24 mouse cellular contexts compared by ENCODE assay signal in genomic region chr9:31582947-31583346, GRCm38 (mm10).
DNase-seq lines count a peak whose midpoint lies in the region; TF ChIP-seq lines count a peak whose summit lies in the region.
"Had no signal": no experiment of that assay in that cellular context is flagged by ENCODE, and none has a peak within 500 bp of the region (broad histone marks: within the 10 kb centered on the region; RNA-seq: fewer than 3 reads in every experiment).

No protein-coding gene starts in this region.

- in situ Hi-C loops in CH12.LX (cut with MboI; ENCODE audit: low pct_ligation_motif_present, low pct_unique_long_range_greater_than_20kb, low sequenced_read_pairs), result no loop called here

- H3K9me3 ChIP-seq in CH12.LX (replicated peaks; ENCODE audit: low read length), result no peaks in the 10 kb centered on the region
- H3K9me3 ChIP-seq: embryonic facial prominence, embryonic 12.5 days; forebrain, embryonic 12.5 days; heart, embryonic 13.5 days; megakaryocyte, embryonic 14.5 days; midbrain, embryonic 15.5 days; neural tube, embryonic 13.5 days had no signal

- H3K4me3 ChIP-seq in gastrocnemius, adult 2 months, result no peak overlapping the region
- no peak overlapping the region for H3K4me3 ChIP-seq in CH12.LX (replicated peaks in 1 of 3; ENCODE audit: low read depth in 2 of 3, low read length in 2 of 3, poor library complexity in 1 of 3)
- H3K4me3 ChIP-seq in kidney, adult 2 months (ENCODE audit: insufficient read depth, low read depth, low read length), result no peak overlapping the region
- H3K4me3 ChIP-seq: embryonic facial prominence, embryonic 12.5 days; forebrain, embryonic 12.5 days; heart, embryonic 13.5 days; megakaryocyte, embryonic 14.5 days; midbrain, embryonic 15.5 days; myocyte; neural tube, embryonic 13.5 days had no signal

- no peaks in the 10 kb centered on the region for H3K79me2 ChIP-seq in CH12.LX (replicated peaks; ENCODE audit: control insufficient read depth, extremely low read depth, insufficient read depth, poor library complexity, severe bottlenecking)

- 0 out of 4 replicates have a peak, but pooled peaks cover 0 to 4% of the 10 kb centered on the region in 2 experiments for H3K4me1 ChIP-seq in CH12.LX (ENCODE audit: control insufficient read depth in 1 of 2, insufficient read depth in 2 of 2)
- peaks cover 9% of the 10 kb centered on the region; the same call in 1 of the 2 replicates for H3K4me1 ChIP-seq in kidney, adult 2 months (ENCODE audit: control insufficient read depth, insufficient read depth, low read length)
- H3K4me1 ChIP-seq: embryonic facial prominence, embryonic 12.5 days; forebrain, embryonic 12.5 days; heart, embryonic 13.5 days; megakaryocyte, embryonic 14.5 days; midbrain, embryonic 15.5 days; neural tube, embryonic 13.5 days had no signal

- intact Hi-C loops in gastrocnemius, adult 2 months (cut with DNase I), result no loop called here

- H3K4me2 ChIP-seq in CH12.LX (ENCODE audit: insufficient read depth, low read depth, poor library complexity, severe bottlenecking), result peak overlapping the region; percentile 59
- H3K4me2 ChIP-seq: embryonic facial prominence, embryonic 12.5 days; forebrain, embryonic 12.5 days; heart, embryonic 13.5 days; hindbrain, embryonic 14.5 days; liver, embryonic 11.5 days; midbrain, embryonic 15.5 days; neural tube, embryonic 13.5 days had no signal

- no peak overlapping the region for H3K27ac ChIP-seq in gastrocnemius, adult 2 months
- no peak overlapping the region for H3K27ac ChIP-seq in CH12.LX (ENCODE audit: insufficient read depth, low read depth)
- no peak overlapping the region for H3K27ac ChIP-seq in kidney, adult 2 months (ENCODE audit: insufficient read depth, low read depth, low read length)
- H3K27ac ChIP-seq: embryonic facial prominence, embryonic 12.5 days; forebrain, embryonic 12.5 days; heart, embryonic 13.5 days; hindbrain, embryonic 14.5 days; midbrain, embryonic 15.5 days; neural tube, embryonic 13.5 days had no signal

- dilution Hi-C loops in CH12.LX (cut with MboI; ENCODE audit: extremely low pct_ligation_motif_present, extremely low pct_unique_long_range_greater_than_20kb, low sequenced_read_pairs), result no loop called here

- TF ChIP-seq CTCF in gastrocnemius, adult 2 months (IDR thresholded peaks at IDR 0.05), result peak; percentile 23; the same call in 1 of the 2 replicates
- peak in 1 of 2 experiments; percentile 57; a peak in 2 of 4 replicates for TF ChIP-seq CTCF in CH12.LX (conservative IDR thresholded peaks at IDR 0.05 in 1 of 2, IDR thresholded peaks at IDR 0.05 in 1 of 2; ENCODE audit: low read depth in 2 of 2, low read length in 2 of 2)
- no peak for TF ChIP-seq CTCF in kidney, adult 2 months (conservative IDR thresholded peaks at IDR 0.05; ENCODE audit: insufficient read depth, insufficient read length, low read depth, low read length)

- no peaks in the 10 kb centered on the region for H3K36me3 ChIP-seq in CH12.LX (replicated peaks in 1 of 2; ENCODE audit: control insufficient read depth in 1 of 2, insufficient read depth in 1 of 2, low read length in 1 of 2)
- no peaks in the 10 kb centered on the region for H3K36me3 ChIP-seq in kidney, adult 2 months (ENCODE audit: control insufficient read depth, insufficient read depth, low read length)
- H3K36me3 ChIP-seq: embryonic facial prominence, embryonic 12.5 days; forebrain, embryonic 12.5 days; heart, embryonic 13.5 days; midbrain, embryonic 15.5 days; neural tube, embryonic 13.5 days had no signal

- peak; percentile 6; the same call in 1 of the 2 replicates for TF ChIP-seq RAD21 in CH12.LX (IDR thresholded peaks at IDR 0.05; ENCODE audit: low read depth, low read length)

- no peak for DNase-seq in gastrocnemius, adult 2 months
- no peak for DNase-seq in gastrocnemius, postnatal 4 days (ENCODE audit: low spot score in 2 of 2)
- peak; percentile 13 for DNase-seq in kidney, postnatal 10 days
- no peak for DNase-seq in kidney, adult 8-10 months
- peak; percentile 13 for DNase-seq in CH12.LX (ENCODE audit: extremely low read depth)
- peak; percentile 6 for DNase-seq in brain, adult 2 months (ENCODE audit: low read depth, low spot score)
- DNase-seq in kidney, adult 2 months, result no peak
- DNase-seq: adrenal gland, postnatal 10 days; cerebellum, adult 2 months; cerebellum, postnatal 25 days; liver, postnatal 0 days; lung, postnatal 14 days; right cerebral cortex, postnatal 4 days; thymus, adult 18-20 months; thymus, postnatal 36 days had no signal

- WGBS in kidney, adult 2 months, result 80% methylated on average over 7 of the region's 7 CpGs

- no peak for TF ChIP-seq POLR2A in CH12.LX (IDR thresholded peaks at IDR 0.05; ENCODE audit: low read depth, low read length)
- TF ChIP-seq POLR2A in kidney, adult 2 months (IDR thresholded peaks at IDR 0.05; ENCODE audit: low read depth, low read length), result no peak

- no peak overlapping the region for H3K9ac ChIP-seq in CH12.LX (ENCODE audit: insufficient read depth, low read depth)
- H3K9ac ChIP-seq: embryonic facial prominence, embryonic 12.5 days; forebrain, embryonic 12.5 days; heart, embryonic 13.5 days; hindbrain, embryonic 14.5 days; liver, postnatal 0 days; midbrain, embryonic 15.5 days; neural tube, embryonic 13.5 days had no signal

- H3K27me3 ChIP-seq in CH12.LX (replicated peaks), result no peaks in the 10 kb centered on the region
- no peaks in the 10 kb centered on the region for H3K27me3 ChIP-seq in kidney, adult 2 months (replicated peaks; ENCODE audit: control insufficient read depth, insufficient read depth, low read length)
- H3K27me3 ChIP-seq: embryonic facial prominence, embryonic 12.5 days; forebrain, embryonic 12.5 days; heart, embryonic 13.5 days; megakaryocyte, embryonic 14.5 days; midbrain, embryonic 15.5 days; neural tube, embryonic 13.5 days had no signal

- no peak for TF ChIP-seq EP300 in CH12.LX (IDR thresholded peaks at IDR 0.05; ENCODE audit: low read length)

TF ChIP-seq in CH12.LX, 34 proteins besides CTCF, POLR2A, EP300 and RAD21:
- TF ChIP-seq CHD1 (IDR thresholded peaks at IDR 0.05; ENCODE audit: low read depth, low read length) (no peak), SMC3 (IDR thresholded peaks at IDR 0.05; ENCODE audit: low read depth, low read length) (peak; percentile 49), SIN3A (IDR thresholded peaks at IDR 0.05; ENCODE audit: low read length) (no peak), ZKSCAN1 (IDR thresholded peaks at IDR 0.05; ENCODE audit: borderline replicate concordance, low read depth, low read length) (no peak), MAFK (IDR thresholded peaks at IDR 0.05; ENCODE audit: insufficient replicate concordance, low read length) (no peak), E2F4 (IDR thresholded peaks at IDR 0.05; ENCODE audit: insufficient replicate concordance, low read depth, low read length) (no peak), IRF4 (IDR thresholded peaks at IDR 0.05; ENCODE audit: low read depth, low read length) (no peak), MAX (IDR thresholded peaks at IDR 0.05; ENCODE audit: low read length) (no peak)

Comparison
In these comparisons a context has a peak if more than half of its experiments do, and no peak if none do; other contexts are left out.
1. DNase-seq: peak in kidney, postnatal 10 days (single experiment), CH12.LX (single experiment) and brain, adult 2 months (single experiment); none in gastrocnemius, adult 2 months (single experiment), gastrocnemius, postnatal 4 days (0 of 2), kidney, adult 8-10 months (0 of 2) and kidney, adult 2 months (single experiment).